Mouse (Mus musculus): ENCODE measurements around the gene Aldh8a1. TPM values are rescaled to one million over a fixed set of nuclear protein-coding genes. Genes with fewer than 3 reads are reported as not detected.
"Not testable (repeated sequence)": the region's sequence is repeated elsewhere in the genome, so short reads cannot be mapped to it uniquely, and the experiment has no call there.

Gene Aldh8a1
- polyA plus RNA-seq, 1 experiment from 2014 or later = 0.10 TPM

DNA sequence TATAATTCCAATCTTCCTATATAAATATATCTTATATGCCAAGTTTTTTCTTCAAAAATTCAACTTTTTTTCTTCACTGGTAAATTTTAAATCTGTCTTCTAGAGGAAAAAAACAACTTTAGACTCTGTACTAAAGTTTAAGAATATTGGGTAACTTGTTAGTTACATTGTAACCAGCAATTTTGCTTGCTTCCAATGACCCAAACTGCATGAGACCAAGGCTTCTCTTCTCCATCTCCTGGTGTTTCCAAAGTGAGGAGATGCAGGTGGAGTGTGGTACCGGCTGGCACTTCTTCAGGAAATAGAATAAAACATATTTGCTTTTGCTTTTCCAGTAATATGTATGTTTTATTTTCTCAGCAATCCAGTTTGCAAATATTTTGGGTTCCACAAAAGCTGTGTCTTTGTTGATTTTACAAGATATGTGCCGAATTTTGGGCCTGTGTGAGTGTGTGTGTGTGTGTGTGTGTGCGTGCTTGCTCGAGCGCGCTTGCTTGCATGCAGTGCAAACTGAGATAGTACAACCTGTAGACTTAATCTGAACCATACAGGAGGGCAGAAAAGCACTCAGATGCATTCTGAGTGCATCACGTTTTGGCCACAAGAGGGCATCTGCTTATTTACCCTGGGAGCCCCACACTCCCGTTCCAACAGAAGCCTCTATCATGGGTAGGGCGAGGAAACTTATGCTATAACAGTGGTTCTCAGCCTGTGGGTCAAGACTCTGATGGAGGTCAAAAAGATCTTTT, 1.3 kb downstream of the Aldh8a1 start:
- Histone ChIP-seq H3K4me2 (replicated peaks) (no peak overlapping the region), H3K9ac (no peak overlapping the region), H3K4me1 (no peaks in the 10 kb centered on the region), H3K27ac (no peak overlapping the region), H3K9me3 (no peaks in the 10 kb centered on the region), H3K27me3 (replicated peaks) (no peaks in the 10 kb centered on the region), H3K36me3 (no peaks in the 10 kb centered on the region), H3K4me3 (no peak overlapping the region)
- WGBS = 73% methylated on average over 9 of the region's 9 CpGs
- ATAC-seq (ENCODE audit: low FRiP score, low read depth) = no peak

DNA sequence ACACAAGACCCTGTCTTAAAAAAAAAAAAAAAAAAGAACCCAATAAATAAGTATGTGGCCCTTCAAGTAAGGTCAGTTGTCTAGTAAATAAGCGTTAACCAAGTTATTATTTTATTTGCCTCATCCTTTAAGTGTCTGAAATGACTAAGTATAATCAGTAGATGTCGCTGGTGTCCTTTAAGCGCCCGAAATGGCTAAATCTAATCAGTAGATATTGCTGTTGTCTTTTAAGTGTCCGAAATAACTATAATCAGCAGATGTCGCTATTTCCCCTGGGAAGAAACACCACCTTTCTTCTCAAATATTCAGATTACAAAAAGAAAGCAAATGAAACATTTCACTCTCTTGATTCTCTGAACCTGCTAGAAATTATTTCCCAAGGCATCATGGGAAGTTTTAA, 5.8 kb downstream of the Aldh8a1 start:
- Histone ChIP-seq H3K36me3 (no peaks in the 10 kb centered on the region), H3K9ac (no peak overlapping the region), H3K4me3 (no peak overlapping the region), H3K9me3 (no peaks in the 10 kb centered on the region), H3K4me1 (no peaks in the 10 kb centered on the region), H3K4me2 (replicated peaks) (no peak overlapping the region), H3K27ac (no peak overlapping the region), H3K27me3 (replicated peaks) (no peaks in the 10 kb centered on the region)
- no peak for ATAC-seq (ENCODE audit: low FRiP score, low read depth)
- 35% methylated on average over 6 of the region's 6 CpGs for WGBS

DNA sequence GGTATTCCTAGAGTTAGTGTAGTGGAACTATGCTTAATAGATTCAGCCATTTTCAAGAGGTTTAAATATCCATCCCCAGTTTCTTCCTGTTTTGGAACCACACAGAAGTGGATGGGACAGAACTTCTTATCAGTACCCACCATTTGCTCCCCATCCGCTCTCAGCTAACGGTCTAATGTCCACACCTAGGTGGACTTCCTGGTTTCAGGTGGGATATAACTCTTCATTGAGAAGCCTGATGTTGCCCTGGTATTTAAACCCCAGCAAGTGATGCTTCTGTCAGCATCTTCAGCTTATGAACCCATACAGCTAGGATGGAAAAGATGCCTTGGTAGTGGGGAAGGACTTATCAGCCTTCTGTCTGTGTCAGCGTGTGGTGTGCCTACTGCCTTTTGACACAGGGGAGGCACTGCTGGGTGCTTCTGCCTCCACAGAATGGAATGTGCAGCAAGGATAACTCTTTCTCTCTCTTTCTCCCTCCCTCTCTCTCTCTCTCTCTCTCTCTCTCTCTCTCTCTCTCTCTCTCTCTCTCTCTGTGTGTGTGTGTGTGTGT, 8.1 kb downstream of the Aldh8a1 start:
- WGBS = 81% methylated on average over 3 of the region's 3 CpGs
- H3K27me3 ChIP-seq (replicated peaks) = no peaks in the 10 kb centered on the region
- H3K36me3 ChIP-seq = no peaks in the 10 kb centered on the region
- no peak overlapping the region for H3K4me2 ChIP-seq (replicated peaks)
- no peak for ATAC-seq (ENCODE audit: low FRiP score, low read depth)
- no peak overlapping the region for H3K9ac ChIP-seq
- H3K4me1 ChIP-seq = no peaks in the 10 kb centered on the region
- H3K27ac ChIP-seq = no peak overlapping the region
- no peaks in the 10 kb centered on the region for H3K9me3 ChIP-seq
- no peak overlapping the region for H3K4me3 ChIP-seq

DNA sequence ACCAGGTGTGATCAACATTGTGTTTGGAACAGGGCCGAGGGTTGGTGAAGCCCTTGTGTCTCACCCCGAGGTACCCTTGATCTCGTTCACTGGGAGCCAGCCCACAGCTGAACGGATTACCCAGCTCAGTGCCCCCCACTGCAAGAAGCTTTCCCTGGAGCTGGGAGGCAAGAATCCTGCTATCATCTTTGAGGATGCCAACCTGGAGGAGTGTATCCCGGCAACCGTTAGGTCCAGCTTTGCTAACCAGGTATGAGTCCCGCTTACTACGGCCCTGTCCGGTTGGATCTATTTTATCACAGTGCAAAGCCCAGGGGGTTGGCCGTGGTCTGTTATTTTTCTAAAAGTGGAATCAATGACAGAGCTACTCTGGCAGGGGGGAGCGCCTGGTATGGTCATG, 12.0 kb downstream of the Aldh8a1 start:
- Histone ChIP-seq H3K27me3 (replicated peaks) (no peaks in the 10 kb centered on the region), H3K27ac (no peak overlapping the region), H3K4me1 (no peaks in the 10 kb centered on the region), H3K4me3 (no peak overlapping the region), H3K9ac (no peak overlapping the region), H3K36me3 (no peaks in the 10 kb centered on the region), H3K4me2 (replicated peaks) (no peak overlapping the region), H3K9me3 (no peaks in the 10 kb centered on the region)
- no peak for ATAC-seq (ENCODE audit: low FRiP score, low read depth)
- WGBS = 87% methylated on average over 11 of the region's 11 CpGs

DNA sequence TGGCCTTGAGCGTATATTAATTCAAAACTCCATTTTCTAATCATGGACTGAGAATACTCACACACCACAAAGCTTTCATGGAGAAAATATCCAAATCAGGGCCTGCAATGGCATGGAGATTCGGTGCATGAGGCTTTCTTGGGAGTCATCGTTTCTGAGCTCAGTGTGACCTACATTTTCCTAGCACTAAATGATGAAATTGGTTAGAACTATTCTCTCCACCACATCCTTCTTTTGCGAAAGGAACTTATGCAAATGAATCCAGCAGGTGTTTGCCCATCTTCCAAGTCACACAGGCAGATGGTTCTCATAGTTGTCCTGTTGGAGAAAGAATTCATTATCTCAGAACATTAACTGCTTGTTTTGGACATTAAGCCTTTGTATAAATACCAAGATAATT, 13.3 kb downstream of the Aldh8a1 start:
- H3K36me3 ChIP-seq = no peaks in the 10 kb centered on the region
- no peak for ATAC-seq (ENCODE audit: low FRiP score, low read depth)
- H3K27ac ChIP-seq = no peak overlapping the region
- H3K9me3 ChIP-seq = no peaks in the 10 kb centered on the region
- H3K4me2 ChIP-seq (replicated peaks) = no peak overlapping the region
- no peak overlapping the region for H3K4me3 ChIP-seq
- no peak overlapping the region for H3K9ac ChIP-seq
- no peaks in the 10 kb centered on the region for H3K27me3 ChIP-seq (replicated peaks)
- WGBS = 92% methylated on average over 4 of the region's 4 CpGs
- no peaks in the 10 kb centered on the region for H3K4me1 ChIP-seq

DNA sequence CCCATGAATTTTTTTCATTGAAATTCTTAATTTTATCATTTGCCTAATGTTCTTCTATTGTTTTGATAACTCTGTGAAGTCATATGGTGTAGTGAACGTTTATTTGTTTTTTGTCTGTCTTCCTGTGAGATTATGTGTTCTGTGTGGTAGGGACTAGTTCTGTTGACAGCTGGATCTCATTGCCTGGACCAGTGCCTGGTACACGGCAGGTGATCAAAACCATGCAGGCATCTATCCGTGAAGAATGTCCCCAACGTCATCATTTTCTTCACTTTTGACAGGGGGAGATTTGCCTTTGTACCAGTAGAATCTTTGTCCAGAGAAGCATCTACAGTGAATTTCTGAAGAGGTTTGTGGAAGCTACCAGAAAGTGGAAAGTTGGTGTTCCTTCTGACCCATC, 14.2 kb downstream of the Aldh8a1 start:
- Histone ChIP-seq H3K4me1 (no peaks in the 10 kb centered on the region), H3K4me3 (no peak overlapping the region), H3K9ac (no peak overlapping the region), H3K9me3 (no peaks in the 10 kb centered on the region), H3K27ac (no peak overlapping the region), H3K4me2 (replicated peaks) (no peak overlapping the region), H3K36me3 (no peaks in the 10 kb centered on the region), H3K27me3 (replicated peaks) (no peaks in the 10 kb centered on the region)
- ATAC-seq (ENCODE audit: low FRiP score, low read depth) = no peak
- WGBS = 76% methylated on average over 4 of the region's 4 CpGs

DNA sequence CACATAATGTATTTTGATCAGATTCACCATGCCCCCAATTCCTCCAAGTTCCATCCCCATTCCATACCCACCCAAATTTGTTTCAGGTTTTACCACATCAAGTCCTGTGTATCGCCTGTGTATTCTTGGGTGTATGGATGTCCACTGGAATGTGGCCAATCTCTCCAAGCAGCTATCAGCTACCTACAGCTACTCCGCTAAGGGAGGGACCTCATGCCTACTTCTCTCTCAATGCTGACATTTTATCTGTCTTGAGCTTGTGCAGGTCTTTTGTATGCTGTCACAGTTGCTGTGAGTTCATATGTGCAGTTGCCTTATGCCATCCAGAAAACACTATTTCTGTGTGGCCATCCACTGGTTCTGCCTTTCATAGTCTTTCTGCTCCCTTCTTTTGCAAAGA, 16.3 kb downstream of the Aldh8a1 start:
- ATAC-seq (ENCODE audit: low FRiP score, low read depth) = no peak
- no peaks in the 10 kb centered on the region for H3K36me3 ChIP-seq
- H3K4me1 ChIP-seq = no peaks in the 10 kb centered on the region
- H3K9ac ChIP-seq = no peak overlapping the region
- H3K27me3 ChIP-seq (replicated peaks) = no peaks in the 10 kb centered on the region
- no peak overlapping the region for H3K4me2 ChIP-seq (replicated peaks)
- H3K9me3 ChIP-seq = no peaks in the 10 kb centered on the region
- H3K27ac ChIP-seq = no peak overlapping the region
- no peak overlapping the region for H3K4me3 ChIP-seq
- 93% methylated on average over 2 of the region's 2 CpGs for WGBS

DNA sequence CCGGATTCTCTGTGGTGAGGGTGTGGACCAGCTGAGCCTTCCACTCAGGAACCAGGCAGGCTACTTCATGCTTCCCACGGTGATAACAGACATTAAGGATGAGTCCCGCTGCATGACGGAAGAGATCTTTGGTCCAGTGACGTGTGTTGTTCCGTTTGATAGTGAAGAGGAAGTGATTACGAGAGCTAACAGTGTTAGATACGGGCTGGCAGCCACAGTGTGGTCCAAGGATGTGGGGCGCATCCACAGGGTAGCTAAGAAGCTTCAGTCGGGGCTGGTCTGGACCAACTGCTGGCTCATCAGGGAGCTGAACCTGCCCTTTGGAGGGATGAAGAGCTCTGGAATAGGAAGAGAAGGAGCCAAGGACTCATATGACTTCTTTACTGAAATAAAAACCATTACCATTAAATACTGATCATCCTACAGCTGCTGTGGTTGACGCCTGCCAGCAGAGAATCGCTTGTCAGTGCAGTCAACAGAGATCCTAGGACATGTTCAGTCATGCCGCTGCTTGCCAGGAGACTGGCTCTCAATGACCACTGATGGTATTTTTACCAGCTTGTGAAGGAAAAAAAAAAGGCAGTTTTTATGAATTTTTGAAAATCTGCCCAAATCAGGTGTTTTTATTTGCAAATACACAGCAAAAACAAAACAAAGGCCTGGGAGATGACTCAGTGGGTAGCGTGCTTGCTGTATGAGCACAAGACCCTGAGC, 18.5 kb downstream of the Aldh8a1 start:
- Histone ChIP-seq H3K4me1 (no peaks in the 10 kb centered on the region), H3K27me3 (replicated peaks) (no peaks in the 10 kb centered on the region), H3K4me2 (replicated peaks) (no peak overlapping the region), H3K9me3 (no peaks in the 10 kb centered on the region), H3K27ac (no peak overlapping the region), H3K4me3 (no peak overlapping the region), H3K36me3 (no peaks in the 10 kb centered on the region), H3K9ac (no peak overlapping the region)
- WGBS = 89% methylated on average over 14 of the region's 14 CpGs
- ATAC-seq (ENCODE audit: low FRiP score, low read depth) = no peak

DNA sequence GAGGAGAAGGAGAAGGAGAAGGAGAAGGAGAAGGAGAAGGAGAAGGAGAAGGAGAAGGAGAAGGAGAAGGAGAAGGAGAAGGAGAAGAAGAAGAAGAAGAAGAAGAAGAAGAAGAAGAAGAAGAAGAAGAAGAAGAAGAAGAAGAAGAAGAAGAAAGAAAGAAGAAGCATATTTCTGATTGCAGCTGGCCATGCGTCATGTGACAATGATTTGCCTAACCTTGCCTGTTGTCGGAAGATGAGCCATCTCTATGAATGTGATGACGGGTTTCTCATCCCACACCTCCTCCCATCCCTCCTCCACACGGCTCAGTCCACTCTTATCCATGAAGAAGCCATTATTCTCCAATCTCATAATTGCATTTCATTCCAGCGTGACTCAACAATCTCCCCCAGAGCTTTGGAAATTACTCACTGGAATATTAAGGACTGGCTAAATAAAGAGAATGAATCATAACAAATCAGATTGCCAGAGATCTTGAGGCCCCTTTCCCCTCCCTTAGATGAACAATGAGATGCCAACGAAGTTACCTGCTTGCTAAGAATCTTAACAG, 21.9 kb downstream of the Aldh8a1 start:
- not testable (repeated sequence) for H3K9ac ChIP-seq; H3K4me3 ChIP-seq; H3K36me3 ChIP-seq; H3K9me3 ChIP-seq; H3K27me3 ChIP-seq (replicated peaks); H3K4me1 ChIP-seq; H3K4me2 ChIP-seq (replicated peaks); ATAC-seq (ENCODE audit: low FRiP score, low read depth); H3K27ac ChIP-seq
- WGBS = 83% methylated on average over 6 of the region's 6 CpGs

DNA sequence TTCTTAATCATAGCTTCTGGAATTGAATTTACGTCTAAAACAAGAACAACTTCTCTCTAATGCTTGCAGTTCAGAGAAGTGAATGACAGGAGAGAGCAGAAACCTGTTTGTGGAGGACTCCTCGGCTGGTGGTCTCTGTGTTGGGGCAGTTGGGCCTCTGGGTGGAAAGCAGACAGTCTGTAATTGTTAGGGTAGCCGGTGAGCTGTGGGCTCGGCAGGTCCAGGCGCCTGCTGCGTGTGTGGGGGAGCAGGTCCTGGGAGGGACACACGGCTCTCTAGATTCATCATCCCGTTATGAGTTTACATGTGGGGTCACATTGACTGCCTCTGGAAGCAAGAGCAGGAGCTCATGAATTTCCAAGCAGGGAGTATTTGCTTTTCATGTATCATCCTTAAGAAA, 22.5 kb downstream of the Aldh8a1 start:
- no peaks in the 10 kb centered on the region for H3K9me3 ChIP-seq
- H3K4me2 ChIP-seq (replicated peaks) = no peak overlapping the region
- no peaks in the 10 kb centered on the region for H3K4me1 ChIP-seq
- no peaks in the 10 kb centered on the region for H3K27me3 ChIP-seq (replicated peaks)
- no peak overlapping the region for H3K4me3 ChIP-seq
- 71% methylated on average over 8 of the region's 8 CpGs for WGBS
- H3K9ac ChIP-seq = no peak overlapping the region
- ATAC-seq (ENCODE audit: low FRiP score, low read depth) = no peak
- no peaks in the 10 kb centered on the region for H3K36me3 ChIP-seq
- H3K27ac ChIP-seq = no peak overlapping the region

DNA sequence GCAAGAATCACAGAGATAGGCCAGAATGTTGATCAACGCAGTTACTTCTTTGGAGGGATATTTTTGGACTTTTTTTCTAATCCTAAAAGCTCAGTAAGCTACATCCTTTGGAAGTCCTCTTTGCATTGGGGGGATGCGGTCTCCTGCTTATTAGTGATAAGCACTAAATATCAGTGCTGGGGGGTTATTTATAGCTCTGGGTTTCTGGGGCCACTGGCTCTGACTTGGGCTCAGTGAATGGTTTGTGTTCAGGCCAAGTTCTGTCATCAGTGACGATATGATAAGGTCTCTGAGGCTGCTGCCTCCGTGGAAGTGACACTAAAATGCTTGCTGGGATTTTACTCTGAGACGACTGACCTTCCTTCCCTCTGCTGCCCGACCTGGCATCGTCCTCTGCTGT, 22.9 kb downstream of the Aldh8a1 start:
- no peak for ATAC-seq (ENCODE audit: low FRiP score, low read depth)
- no peak overlapping the region for H3K4me3 ChIP-seq
- no peak overlapping the region for H3K9ac ChIP-seq
- 68% methylated on average over 7 of the region's 7 CpGs for WGBS
- no peaks in the 10 kb centered on the region for H3K4me1 ChIP-seq
- no peaks in the 10 kb centered on the region for H3K36me3 ChIP-seq
- H3K27ac ChIP-seq = no peak overlapping the region
- no peaks in the 10 kb centered on the region for H3K9me3 ChIP-seq
- no peak overlapping the region for H3K4me2 ChIP-seq (replicated peaks)
- H3K27me3 ChIP-seq (replicated peaks) = no peaks in the 10 kb centered on the region

DNA sequence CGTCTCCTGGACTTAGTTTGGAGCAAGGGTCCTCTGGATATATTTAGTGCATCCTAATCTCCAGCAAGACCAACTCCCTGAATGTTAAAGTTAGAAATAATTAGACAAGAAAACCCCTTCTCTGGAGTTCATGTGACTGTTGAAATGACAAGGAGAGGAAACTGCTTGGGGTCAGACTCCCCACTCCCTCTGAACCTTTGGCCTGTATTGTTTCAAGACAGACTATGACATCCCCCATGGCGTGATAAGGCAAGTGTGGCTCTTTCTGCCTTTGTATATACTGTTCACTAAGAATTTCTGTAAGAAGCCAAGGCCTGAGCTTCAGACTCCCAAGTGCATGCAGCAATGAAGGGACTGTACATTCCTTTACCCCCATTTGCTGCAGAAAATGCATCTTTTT, 23.4 kb downstream of the Aldh8a1 start:
- no peak overlapping the region for H3K9ac ChIP-seq
- WGBS = 57% methylated on average over 2 of the region's 2 CpGs
- H3K4me1 ChIP-seq = no peaks in the 10 kb centered on the region

More for the DNA sequence above, 23.4 kb downstream of the Aldh8a1 start:
- no peaks in the 10 kb centered on the region for H3K36me3 ChIP-seq
- no peak for ATAC-seq (ENCODE audit: low FRiP score, low read depth)
- H3K9me3 ChIP-seq = no peaks in the 10 kb centered on the region
- no peak overlapping the region for H3K4me3 ChIP-seq
- H3K4me2 ChIP-seq (replicated peaks) = no peak overlapping the region
- H3K27me3 ChIP-seq (replicated peaks) = no peaks in the 10 kb centered on the region
- H3K27ac ChIP-seq = no peak overlapping the region
